Mouse (Mus musculus): Measurements from ENCODE around the gene Slit1.

Gene Slit1

DNA sequence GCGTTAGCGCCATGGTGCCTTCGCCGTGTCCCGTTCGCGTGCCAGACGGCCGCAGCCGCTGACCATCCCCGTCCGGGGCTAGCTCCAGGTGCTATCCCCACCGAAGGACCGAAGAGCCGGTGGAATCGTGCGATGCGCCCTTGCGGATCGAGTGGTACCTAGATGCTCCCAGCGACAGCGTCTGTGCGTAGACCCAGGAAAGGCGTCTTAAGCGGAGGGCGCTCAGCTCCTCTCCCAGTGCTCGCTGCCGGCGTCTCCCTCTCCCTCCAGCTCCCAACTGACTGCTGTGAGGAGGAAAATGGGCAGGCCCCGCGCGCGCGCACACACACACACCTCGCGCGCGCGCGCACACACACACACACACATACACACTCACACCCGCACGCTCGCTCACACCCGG, at the start of gene Slit1:
Slit1 (minus strand) TSS at position 270 of the 400 bp plus-strand sequence.
- DNase-seq (ENCODE audit: low spot score), result no peak

DNA sequence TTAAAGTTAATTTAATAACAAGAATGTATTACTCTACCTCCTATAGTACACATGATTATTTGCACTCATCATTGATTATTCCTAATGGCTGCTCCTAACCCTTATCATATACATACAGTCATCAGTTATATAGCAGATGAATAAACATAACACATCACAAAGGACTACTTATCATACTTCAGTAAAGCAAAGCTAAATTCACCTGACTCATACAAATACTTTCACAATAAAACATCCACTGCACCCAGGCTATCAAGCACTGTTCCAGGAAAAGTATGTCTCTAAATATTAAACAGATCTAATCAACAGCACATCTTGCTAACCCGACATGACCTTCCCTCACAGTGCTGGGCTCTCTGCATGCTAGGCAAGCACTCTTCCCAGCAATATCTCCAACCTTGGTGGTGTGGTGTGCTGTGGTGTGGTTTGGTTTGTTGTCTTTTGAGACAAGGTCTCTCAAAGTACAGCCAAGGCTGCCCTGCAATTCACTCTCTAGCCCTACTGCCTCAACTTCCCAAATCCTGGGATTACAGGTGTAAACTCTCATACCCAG, 49.5 kb upstream of the Slit1 start:
- DNase-seq (ENCODE audit: low spot score), result no peak

DNA sequence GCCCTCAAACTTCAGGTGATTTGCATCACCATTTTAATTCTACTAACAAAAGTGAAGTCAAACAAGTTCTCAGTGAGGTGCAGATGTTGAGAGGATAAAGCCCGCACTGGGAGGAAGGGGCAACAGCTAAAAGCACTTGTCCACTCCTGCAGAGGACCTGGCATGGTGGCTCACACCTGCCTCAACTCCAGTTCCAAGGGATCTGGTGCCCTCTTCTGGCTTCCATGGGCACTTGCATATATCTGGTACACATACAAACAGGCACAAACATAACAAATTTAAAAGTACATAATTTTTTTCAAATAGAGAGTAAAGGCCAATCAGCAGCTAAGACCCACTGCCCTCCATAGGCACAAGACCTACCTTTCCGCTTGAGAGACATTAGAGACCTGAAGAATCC, 47.9 kb upstream of the Slit1 start:
- no peak for DNase-seq (ENCODE audit: low spot score)

DNA sequence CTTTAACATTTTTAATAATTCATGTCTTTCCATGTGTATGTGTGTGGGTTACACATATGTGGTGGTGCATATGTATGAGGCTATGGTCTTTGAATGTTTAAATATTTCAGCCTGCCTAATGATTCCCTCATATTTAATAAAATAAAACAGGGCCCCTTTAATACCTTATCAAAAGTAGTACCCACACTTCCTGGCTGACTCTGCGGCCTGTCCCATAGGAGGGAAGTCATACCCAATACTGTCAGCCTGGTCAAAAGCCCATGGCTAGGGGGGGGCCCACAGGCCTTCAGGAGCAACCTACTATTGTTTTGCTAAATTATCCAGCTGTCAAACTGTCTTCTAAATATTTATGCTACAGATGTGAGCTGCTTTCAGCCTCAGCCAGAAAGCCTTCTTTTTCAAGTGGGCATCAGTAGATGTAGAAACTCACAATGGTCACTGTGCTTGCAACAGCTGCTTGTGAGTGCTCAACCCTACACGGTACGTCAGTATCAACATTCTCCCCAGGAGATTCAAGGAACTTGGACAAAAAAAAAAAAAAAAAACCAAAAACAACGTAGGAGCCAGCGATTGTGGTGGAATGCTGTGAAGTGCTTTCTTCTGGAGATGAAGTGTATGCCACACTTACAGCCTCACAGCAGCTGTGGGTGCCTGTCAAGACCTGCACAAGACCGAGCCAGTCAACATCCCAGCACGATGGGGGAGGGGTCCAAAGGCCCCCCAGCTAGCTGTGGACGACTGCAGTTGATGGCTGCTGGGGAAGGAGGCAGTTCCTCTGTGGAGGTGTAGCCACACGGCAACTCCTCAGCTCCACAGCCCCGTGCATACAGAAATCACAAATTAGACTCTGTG, 45.9 kb upstream of the Slit1 start:
- no peak for DNase-seq (ENCODE audit: low spot score)

DNA sequence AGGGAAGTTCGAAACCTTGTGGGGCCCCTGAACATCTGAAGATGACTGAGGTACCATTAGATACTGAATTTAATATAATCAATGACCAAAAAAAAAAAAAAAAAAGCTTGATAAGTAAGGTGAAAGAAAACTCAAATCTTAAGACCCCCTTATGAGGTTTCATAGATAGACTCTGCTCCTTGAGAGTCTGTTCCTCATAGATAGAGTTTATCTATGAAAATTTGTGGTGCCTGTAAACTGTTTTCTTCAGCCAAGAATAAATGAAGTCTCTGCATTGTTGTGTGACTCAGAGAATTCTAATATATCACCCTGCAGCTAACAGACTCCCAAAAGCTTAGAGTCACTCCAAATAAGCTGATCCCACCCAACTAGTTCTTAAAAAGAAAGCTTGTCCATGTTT, 43.4 kb upstream of the Slit1 start:
- no peak for DNase-seq (ENCODE audit: low spot score)

DNA sequence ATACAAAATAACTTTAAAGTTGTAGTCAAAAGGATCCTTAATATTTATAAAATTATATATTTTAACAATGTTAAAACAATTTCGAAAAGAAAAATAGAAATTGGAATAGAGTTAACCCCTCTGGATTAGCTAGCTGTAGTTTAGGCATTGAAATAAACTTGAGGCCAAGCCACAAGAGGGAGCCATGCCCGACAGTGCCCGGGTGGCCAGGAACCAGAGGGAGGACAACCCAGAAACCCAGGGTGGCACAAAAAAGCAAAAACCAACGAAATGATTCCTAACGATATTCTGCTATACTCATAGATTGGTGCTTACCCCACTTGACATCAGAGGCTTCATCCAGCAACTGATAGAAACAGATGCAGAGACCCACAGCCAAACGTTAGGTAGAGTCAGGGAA, 34.0 kb upstream of the Slit1 start:
- DNase-seq (ENCODE audit: low spot score), result no peak

DNA sequence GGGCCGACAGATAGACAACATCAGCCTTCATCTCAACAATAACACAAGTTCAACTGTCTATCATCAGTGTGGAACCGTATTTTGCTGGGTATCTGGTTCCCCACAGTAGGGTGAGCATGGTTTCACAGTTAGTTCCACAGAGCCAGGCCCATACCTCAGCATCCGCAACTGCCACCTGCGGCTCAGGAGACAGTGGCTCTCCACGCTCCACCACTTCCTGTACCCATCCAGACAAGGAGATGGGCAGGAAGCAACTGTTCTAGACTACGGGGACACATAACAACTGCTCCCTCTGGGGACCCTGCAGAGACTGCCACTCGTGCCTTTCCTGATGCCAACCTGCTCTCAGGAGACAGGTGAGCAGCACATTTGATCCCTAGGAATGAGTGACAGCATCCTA, 25.2 kb upstream of the Slit1 start:
- DNase-seq (ENCODE audit: low spot score), result no peak

DNA sequence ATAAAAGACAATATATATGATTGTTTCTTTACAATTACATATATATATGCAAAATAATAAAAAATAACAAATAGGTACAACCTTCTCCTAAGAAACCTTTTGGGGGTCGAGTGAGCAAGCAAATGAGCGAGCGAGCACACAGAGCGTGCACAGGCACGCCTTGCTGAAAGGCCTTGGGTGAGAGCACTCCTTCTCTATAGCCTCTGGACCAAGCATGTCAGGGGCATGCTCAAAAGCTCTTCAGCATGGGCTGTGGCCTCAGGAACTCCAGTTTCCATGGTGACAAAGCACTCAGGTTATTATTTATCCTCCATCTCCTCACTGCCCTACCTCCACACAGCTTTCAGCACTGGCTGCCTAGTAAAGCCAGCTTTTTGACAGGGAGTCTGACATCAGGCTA, 23.2 kb upstream of the Slit1 start:
- no peak for DNase-seq (ENCODE audit: low spot score)

DNA sequence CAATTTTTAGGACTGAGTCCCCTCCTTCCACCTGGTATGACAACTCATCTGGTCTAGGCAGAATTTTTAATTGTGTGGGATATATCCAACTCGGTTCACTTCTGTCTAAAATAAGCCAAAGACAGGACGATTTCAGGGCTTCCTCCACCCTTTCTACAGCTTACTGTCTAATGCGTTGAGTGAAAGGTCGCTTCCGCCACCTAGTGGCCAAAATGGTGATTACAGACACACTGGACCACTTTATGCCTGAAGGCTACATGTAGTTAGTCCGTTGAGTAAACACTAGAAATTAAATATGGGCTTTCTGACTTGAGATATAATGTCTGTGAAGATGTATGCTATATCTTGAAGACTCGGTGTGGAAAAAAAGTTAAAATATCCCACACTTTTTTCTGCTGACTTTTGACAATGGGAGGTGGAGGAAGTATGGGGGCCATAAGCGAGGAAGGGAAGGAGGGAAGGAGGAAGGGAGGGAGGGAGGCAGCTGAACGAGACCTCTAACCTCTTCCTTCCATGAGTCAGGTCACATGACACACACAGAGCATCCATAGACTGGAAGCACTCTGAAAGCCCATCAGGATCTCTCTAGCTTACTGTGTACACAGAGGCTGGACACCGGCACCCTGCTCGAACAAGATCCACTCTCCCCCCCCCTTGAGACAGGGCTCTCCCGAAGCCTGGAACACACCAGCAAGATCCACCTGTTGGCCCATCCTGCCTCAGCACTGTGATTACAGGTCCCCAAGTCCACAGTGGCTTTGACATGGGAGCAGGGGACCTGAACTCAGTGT, 20.6 kb upstream of the Slit1 start:
- peak; percentile 94 for DNase-seq (ENCODE audit: low spot score)

DNA sequence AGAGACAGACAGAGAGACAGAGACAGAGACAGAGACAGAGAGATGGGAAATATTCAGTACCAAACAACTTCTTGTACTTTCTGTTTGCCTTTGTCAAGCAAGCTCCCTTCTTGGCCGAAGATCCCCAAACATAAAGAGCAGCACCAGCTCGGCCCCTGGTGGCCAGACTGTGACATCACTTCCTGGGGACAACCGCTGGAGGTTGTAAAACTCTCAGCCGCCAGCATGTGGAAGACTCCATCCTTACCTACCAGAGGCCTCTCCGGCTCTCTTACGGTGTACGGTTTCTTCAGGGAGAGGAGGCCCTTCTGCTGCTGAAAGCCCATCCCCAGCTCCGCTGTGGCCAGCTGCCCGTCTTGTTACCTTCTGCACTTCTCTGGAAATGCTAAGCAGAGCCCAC, 18.1 kb upstream of the Slit1 start:
- peak; percentile 62 for DNase-seq (ENCODE audit: low spot score)

DNA sequence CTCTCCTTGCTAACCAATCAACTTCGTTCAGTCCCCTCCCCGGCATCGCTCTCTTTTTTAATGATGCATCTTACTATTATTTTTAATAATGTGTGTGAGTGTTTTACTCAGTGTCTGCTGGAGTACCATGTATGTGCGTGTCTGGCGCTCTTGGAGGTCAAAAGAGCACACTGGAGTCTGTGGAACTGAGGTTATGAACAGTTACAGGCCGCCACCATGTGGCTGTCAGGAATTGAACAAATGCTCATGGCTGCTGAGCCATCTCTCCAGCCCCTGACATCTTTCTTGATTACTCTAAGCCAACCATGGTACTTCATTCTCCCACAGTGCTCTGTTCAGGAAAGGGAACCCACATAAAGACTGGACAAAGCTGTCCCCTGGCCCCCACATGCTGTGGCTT, 16.3 kb upstream of the Slit1 start:
- no peak for DNase-seq (ENCODE audit: low spot score)

DNA sequence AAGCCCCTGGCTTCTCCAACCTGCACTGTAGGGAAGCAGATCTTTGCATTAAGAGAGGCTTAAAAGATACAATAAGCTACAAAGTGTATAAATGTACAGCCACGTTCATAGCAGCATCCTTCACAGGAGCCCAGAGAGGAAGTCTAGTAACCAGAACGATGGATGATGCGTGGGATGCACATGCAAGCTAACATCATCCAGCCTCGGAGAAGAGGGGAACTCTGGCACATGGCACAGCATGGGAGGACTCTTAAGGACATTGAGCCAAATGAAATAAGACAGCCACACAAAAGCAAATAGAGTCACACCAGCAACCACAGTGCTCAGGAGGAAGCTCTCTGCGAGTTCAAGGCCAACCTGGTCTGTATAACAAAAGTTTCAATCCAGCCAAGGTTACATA, 15.8 kb upstream of the Slit1 start:
- DNase-seq (ENCODE audit: low spot score), result no peak

DNA sequence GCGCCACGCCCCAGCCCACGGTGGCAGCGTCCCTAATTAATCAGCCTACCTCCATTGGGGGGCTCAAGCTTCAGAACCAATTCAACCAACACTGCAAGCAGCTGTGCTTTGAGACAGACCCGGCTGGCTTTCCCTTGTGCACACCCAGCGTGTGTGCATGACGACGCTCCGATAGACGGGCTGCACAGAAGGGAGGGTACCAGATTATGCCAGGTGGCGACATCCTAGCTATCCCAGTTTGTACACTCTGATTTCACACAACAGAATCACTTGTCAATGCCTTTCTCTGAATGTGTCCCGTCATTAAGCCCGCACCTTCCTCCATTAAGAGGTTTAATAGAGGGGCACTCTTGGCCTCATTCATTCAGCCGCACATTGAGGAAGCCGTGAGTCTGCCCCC, 11.3 kb upstream of the Slit1 start:
- no peak for DNase-seq (ENCODE audit: low spot score)

DNA sequence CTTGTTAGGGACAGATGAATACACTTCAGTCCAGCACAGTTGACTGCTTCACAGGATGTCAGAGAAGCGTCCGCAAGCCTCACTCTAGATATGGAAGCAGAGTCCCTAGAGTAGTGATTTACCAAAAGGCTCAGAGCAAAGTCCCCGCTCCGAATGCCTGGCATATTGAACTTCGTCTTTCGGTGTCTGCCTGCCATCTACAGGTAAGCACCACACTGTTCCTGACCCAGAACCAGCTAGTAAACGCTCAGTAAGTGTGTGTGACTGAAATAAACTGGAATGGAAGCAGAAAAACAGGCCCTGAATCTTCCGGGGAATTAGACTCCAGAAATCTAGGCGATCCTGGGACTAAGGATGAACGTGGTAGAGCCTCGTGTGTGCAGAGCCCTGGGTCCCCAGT, 8.4 kb upstream of the Slit1 start:
- DNase-seq (ENCODE audit: low spot score), result no peak

DNA sequence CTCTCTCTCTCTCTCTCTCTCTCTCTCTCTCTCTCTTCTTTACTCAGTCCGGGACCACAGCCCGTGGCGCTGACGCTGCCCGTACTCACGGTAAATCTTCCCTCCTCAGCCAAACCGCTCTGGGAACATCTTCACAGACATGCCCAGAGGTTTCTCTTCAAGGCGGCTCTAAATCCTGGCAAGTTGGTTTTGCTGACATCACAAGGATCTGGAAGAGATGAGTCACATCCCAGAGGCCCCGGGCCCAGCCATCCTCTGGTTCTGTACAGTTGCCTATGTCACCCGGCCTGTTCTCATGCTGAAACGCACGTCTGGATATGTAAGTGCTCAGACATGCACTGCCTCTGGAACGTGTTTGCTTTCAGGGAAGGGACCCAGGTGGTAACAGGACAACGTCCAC, 4.0 kb upstream of the Slit1 start:
- no peak for DNase-seq (ENCODE audit: low spot score)

DNA sequence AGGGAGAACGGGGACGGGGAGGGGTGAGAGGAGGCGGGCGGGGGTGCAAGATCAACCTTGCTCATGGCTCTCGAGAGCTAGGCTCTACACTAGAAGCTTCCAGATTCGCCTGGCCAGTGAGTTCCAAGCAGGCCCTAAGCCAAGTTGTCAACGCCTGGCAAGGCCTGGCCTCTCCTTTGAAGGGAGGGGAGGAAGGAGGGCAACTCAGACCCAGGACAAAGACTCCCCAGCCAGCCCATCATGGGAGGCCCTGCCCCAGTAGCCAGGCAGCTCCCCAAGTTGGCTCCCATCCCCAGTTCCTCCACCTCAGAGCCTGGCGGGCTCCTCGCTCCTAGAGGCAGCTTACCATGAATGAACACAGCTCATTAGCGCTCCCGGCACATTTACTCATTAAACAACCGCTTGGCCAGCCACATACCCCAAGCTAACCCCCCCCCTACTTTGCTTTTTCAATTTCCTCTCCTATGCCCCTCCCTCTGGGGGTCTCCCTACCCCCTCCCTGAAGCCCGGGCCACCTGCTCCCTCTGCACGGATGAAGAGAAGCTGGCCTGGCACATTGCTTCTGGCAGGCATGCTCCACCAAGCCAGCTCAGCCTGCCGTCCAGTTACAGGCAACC, 2.6 kb upstream of the Slit1 start:
- no peak for DNase-seq (ENCODE audit: low spot score)

DNA sequence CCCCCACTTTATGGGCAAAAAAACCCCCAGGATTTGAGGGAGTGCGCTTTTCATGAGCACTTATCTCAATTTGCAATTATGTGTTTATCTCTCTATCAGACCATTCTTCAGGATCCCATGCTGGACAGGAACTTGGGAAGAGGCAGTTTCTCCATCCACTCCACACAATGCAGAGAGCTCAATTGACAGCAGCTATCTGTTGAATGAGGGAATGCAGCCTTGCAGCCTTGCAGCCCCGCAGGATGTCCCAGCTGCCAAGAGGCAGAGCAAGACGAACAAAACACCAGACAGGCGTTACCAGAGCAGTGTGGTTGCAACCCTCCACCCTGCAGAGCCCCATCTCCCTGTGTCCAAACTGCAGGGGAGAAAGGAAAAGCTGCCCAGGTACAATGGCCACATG, 4.6 kb downstream of the Slit1 start:
- no peak for DNase-seq (ENCODE audit: low spot score)

DNA sequence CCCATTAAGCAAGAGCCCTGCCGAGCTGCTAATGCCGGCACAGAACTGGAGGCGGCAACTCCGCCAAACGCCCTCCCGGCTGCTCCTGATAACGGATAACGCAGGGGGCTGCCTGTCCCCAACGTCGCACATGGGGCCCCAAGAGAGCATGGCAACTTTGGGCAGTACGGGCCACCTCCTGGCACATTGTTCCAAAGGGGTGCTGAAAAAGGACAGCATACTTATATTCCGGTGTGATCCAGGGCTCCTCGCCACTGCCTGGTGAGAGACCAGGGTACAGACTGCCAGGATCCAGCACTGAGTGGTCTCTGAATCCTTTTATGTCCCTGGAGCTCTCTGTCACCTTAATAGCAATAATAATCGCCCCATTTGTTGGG, 5.0 kb downstream of the Slit1 start:
- no peak for DNase-seq (ENCODE audit: low spot score)

DNA sequence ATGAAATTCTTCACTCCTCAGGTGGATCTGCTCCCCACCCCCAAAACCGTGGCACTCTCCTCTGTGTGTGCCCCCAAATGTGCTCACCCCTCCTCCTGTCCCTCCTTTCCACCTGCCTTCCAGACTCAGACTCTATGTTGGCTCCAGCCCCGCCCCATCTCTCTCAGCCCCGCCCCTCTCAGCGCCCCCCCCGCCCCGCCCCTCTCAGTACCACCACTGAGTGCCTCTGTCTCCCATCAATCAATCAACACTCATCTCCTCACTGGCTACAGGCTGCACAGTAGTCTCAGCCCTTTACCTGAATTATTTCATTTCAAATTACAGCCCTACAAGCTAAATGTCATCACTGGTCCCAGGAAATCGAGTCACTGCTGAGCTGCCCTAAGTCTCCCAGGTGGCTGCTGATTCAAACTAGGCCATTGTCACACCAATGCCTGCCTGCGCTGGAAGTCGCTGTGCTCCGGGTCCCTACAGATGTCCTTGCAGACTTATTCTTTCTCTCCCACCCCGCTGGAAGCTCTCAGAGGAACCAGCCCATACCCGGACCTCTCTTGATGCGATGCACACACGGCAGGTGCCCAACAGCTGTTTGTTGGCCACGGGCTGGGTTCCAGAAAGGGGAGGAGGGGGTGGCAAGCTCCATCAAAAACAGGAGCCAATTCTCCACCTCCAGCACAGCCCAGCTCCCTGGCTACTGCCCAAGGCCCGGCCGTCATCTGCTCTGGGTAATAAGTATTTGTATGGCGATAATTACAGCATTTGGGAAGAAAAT, 5.6 kb downstream of the Slit1 start:
- no peak for DNase-seq (ENCODE audit: low spot score)

DNA sequence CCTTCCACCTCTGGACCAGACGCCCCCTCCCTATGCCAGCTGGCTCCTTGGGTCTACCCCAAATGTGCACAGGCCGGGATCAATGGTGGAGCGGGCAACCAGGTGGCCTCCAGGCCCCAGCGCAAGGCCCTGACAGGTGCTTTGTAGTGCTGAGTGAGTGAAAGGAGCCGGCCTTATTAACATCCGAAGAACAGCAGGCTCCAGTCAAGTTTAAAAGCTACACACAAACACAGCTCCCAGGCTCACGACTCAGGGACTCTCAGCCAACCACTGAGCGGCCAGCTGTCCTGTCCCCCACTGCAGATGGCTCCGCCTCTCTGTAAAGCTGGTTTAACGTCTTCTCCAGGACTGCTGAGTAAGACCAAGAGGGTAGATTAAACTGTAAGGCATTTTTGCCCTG, 8.8 kb downstream of the Slit1 start:
- no peak for DNase-seq (ENCODE audit: low spot score)

DNA sequence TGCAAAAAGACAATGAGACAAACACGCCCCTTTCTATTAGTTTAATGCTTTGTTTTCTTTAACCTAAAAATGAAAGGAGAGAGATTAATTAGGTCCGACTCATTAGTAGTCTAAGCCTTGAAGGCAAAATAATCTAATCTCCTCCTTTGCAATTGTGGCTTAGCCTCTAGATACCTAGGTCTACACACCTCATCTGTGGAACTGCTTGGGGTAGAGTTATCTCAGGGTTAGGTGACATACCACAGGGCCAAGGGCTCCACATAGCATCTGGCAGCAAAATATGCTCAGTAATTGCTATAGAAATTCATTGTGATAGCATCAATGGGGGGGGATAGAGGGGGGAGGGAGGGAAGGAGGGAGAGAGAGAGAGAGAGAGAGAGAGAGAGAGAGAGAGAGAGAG, 18.0 kb downstream of the Slit1 start:
- DNase-seq (ENCODE audit: low spot score), result no peak

DNA sequence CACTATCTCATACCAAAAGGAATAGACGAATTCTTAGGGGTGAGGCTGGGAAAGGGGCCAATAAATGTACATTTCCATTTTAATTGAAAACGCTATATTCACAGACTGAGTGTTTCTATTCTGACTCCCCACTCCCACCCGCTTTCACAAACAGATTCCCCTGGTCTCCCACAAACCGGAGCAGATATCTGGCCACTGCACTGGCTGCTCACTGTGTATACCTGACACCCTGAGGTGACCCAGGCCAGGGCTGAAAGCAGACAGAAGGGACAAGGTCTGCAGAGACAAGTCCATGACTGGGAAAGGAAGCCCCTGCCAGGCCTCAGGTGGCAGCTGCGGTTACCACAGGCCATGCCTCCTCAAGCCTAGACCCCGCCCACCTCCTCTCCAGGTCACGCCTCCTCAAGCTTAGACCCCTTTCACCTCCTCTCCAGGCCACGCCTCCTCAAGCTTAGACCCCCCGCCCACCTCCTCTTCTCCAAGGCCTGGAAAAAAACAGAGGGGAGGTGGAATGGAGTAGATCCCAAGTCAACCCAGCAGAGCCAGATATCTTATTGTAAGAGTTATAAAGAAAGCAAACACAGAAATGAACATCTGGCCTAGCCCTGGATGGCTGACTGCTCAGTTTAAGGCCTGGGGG, 18.5 kb downstream of the Slit1 start:
- no peak for DNase-seq (ENCODE audit: low spot score)
